Mouse (Mus musculus) heart, adult 2 months (tissue): ENCODE data around the gene Med16.

ENCODE experiments used
- CTCF ChIP-seq: fragments of 200-600 bp; IDR thresholded peaks from 2 replicates; pipeline ENCODE4 v1.8.1; 2022; ENCODE audit warnings: antibody characterized with exemption, mild to moderate bottlenecking, moderate library complexity
- EP300 ChIP-seq: fragments of 200-500 bp; IDR thresholded peaks from 2 replicates; pipeline ENCODE4 v1.6.1; 2011; ENCODE audit warnings: low read depth, low read length, control low read depth; ENCODE audit not compliant: insufficient read depth
- POLR2A ChIP-seq: fragments of 200-500 bp; IDR thresholded peaks from 2 replicates; pipeline ENCODE4 v1.6.1; 2011; ENCODE audit warnings: mild to moderate bottlenecking, low read depth, low read length, control low read depth; ENCODE audit not compliant: insufficient read depth

DNA sequence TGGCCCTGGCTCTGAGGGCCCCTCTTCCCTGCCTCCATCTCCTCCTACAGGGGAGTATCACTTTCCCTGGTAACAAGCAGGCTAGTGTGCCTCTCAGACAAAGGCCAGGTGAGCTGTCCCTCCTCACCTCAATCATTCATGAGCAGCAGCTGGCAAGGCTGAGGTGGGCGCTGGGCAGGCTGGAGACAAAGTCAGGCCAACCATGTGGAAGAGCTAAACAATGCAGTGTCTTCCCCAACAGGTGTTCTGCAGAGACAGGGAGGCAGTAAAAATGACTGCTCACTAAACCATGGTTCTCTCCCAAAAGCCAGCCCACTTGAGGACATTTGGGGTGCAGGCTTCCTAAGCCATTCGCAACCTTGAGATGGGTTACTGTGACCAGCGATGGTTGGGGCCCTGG is 57.1 kb downstream of the Med16 start:
- TF ChIP-seq POLR2A (no peak), EP300 (no peak), CTCF (no peak)
